Mouse (Mus musculus) heart, postnatal 0 days (tissue): Measurements from ENCODE around the gene Chtf18.

ENCODE experiments used
- CTCF ChIP-seq: IDR thresholded peaks from 2 replicates; pipeline ENCODE4 v1.5.1; 2016; ENCODE audit warnings: antibody characterized with exemption, control low read depth, low read depth
- EP300 ChIP-seq: IDR thresholded peaks from 2 replicates; pipeline ENCODE4 v1.6.1; 2016; ENCODE audit warnings: antibody characterized with exemption, low read depth

DNA sequence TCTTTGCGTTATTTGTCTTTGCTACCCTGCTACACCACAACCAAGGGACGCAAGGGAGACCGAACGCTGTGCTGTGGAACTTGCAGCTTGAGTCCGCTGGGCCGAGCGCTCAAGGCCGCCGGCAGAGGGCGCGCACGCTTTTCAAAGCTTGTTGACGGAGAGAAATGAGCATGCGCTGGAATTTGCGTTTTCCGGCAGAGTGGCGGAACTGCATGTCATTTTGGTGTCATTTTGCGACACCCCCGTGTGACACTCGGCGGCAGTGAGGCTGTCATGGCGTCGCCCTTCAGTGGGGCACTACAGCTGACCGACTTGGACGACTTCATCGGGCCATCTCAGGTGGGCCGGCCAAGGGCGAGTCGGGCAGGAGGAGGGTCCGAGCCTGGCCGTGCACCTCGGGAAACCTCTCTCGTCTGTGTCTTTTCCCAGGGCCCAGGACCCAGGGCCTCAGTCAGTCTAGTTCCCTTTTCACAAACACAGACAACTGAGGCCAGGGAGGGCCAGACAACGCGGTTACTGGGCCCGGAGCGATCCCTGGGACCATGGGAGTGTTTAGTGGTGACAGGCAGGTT lies 46.4 kb upstream of the Chtf18 start, which contains the start of gene Narfl:
- TF ChIP-seq EP300 (peak; percentile 54; the same call in 1 of the 2 replicates), CTCF (peak; percentile 98)
